Comparison of ENCODE assay signal across 11 mouse cellular contexts in the genomic region with DNA sequence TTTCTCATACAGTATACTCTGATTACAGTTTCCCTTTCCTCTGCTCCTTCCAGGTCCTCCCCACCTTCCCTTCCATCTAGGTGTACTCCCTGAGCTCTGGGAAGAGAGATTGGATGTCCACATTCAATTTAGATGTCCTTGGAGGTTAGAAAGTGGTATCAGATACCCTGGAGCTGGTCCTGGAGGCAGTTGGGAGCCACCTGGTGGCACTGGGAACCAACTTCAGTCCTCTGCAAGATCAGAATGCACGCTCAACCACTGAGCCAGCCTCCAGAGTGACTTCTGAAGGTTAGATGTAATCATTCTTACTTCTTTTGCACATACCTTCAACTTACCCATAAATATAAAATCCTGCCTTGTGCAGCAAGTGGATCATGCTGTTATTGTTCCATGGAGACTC.
DNase-seq lines count a peak whose midpoint lies in the region; ATAC-seq and TF ChIP-seq lines count a peak whose summit lies in the region.
"Had no signal": no experiment of that assay in that cellular context is flagged by ENCODE, and none has a peak within 500 bp of the region (broad histone marks: within the 10 kb centered on the region; RNA-seq: fewer than 3 reads in every experiment).

No protein-coding gene starts in this region.

- 68% methylated on average over 1 of the region's 1 CpGs for WGBS in neural tube, embryonic 15.5 days

- no peaks in the 10 kb centered on the region for H3K4me1 ChIP-seq in neural tube, embryonic 15.5 days
- H3K4me1 ChIP-seq: heart, embryonic 15.5 days had no signal

- TF ChIP-seq CTCF in left cerebral cortex, adult 2 months (IDR thresholded peaks at IDR 0.05) = peak; percentile 43

- H3K9me3 ChIP-seq in neural tube, embryonic 15.5 days (replicated peaks) = no peaks in the 10 kb centered on the region
- H3K9me3 ChIP-seq: heart, embryonic 15.5 days had no signal

- H3K36me3 ChIP-seq in neural tube, embryonic 15.5 days = no peaks in the 10 kb centered on the region
- H3K36me3 ChIP-seq: heart, embryonic 15.5 days had no signal

- H3K27me3 ChIP-seq in neural tube, embryonic 15.5 days (replicated peaks) = no peaks in the 10 kb centered on the region
- H3K27me3 ChIP-seq: heart, embryonic 15.5 days had no signal

- H3K4me3 ChIP-seq in left cerebral cortex, adult 2 months = no peak overlapping the region
- H3K4me3 ChIP-seq in neural tube, embryonic 15.5 days (replicated peaks) = no peak overlapping the region
- H3K4me3 ChIP-seq: erythroblast, embryonic 14.5 days; heart, embryonic 15.5 days had no signal

- no peak overlapping the region for H3K27ac ChIP-seq in left cerebral cortex, adult 2 months
- H3K27ac ChIP-seq in neural tube, embryonic 15.5 days (replicated peaks) = no peak overlapping the region
- H3K27ac ChIP-seq: heart, embryonic 15.5 days had no signal

- H3K4me2 ChIP-seq in neural tube, embryonic 15.5 days = no peak overlapping the region
- H3K4me2 ChIP-seq: heart, embryonic 15.5 days had no signal

- no peak for ATAC-seq in neural tube, embryonic 15.5 days (ENCODE audit: low FRiP score)

- DNase-seq in cerebellum, postnatal 14 days = peak; percentile 26 to 28
- DNase-seq in cerebellum, adult 18-20 months = no peak
- no peak for DNase-seq in left cerebral cortex, adult 2 months (ENCODE audit: extremely low spot score in 1 of 2, low spot score in 2 of 2)
- no peak for DNase-seq in left cerebral cortex, postnatal 14 days (ENCODE audit: low spot score in 2 of 2)
- peak; percentile 30 for DNase-seq in ZHBTc4 (ENCODE audit: low read depth, low spot score)
- peak; percentile 10 for DNase-seq in lung, postnatal 10 days
- DNase-seq in urinary bladder, postnatal 14 days (ENCODE audit: low spot score) = no peak
- DNase-seq: thymus, adult 18-20 months had no signal

- no peak overlapping the region for H3K9ac ChIP-seq in neural tube, embryonic 15.5 days (replicated peaks)
- H3K9ac ChIP-seq: heart, embryonic 15.5 days had no signal

- intact Hi-C loops in left cerebral cortex, adult 2 months (cut with DNase I) = loop anchor here (5.0 to 10.0 kb wide), 2 partner anchors 87 to 170 kb away; no protein-coding TSS in a partner anchor
- intact Hi-C loops in left cerebral cortex, postnatal 14 days (cut with DNase I) = no loop called here

Comparison
In these comparisons a context has a peak if more than half of its experiments do, and no peak if none do; other contexts are left out.
1. DNase-seq: peak in cerebellum, postnatal 14 days (2 of 2), ZHBTc4 (single experiment) and lung, postnatal 10 days (single experiment); none in cerebellum, adult 18-20 months (0 of 2), left cerebral cortex, adult 2 months (0 of 2), left cerebral cortex, postnatal 14 days (0 of 2) and urinary bladder, postnatal 14 days (single experiment).